Mouse (Mus musculus) limb, embryonic 13.5 days (tissue): Measurements from ENCODE around the gene Rassf8. TPM values are rescaled to one million over a fixed set of nuclear protein-coding genes. Genes with fewer than 3 reads are reported as not detected.

Experiments used
- ATAC-seq: fragments of 200-750 bp; cut with Nextera tagmentation; 2 replicates; pipeline ENCODE4 v1.8.0; 2017; ENCODE audit warnings: low read depth, moderate number of reproducible peaks, moderate TSS enrichment; ENCODE audit not compliant: low FRiP score
- H3K27ac ChIP-seq: fragments of 300-500 bp; sonication (generic); 2 replicates; pipeline ENCODE4 v1.5.1; 2015; ENCODE audit warnings: inconsistent platforms, mild to moderate bottlenecking, moderate library complexity
- H3K27me3 ChIP-seq: fragments of 300-500 bp; sonication (generic); 2 replicates; pipeline ENCODE4 v1.6.1; 2015; ENCODE audit warnings: mild to moderate bottlenecking, inconsistent platforms
- H3K36me3 ChIP-seq: fragments of 300-500 bp; sonication (generic); 2 replicates; pipeline ENCODE4 v1.6.1; 2015; ENCODE audit warnings: inconsistent platforms, mild to moderate bottlenecking, moderate library complexity
- H3K4me1 ChIP-seq: fragments of 300-500 bp; sonication (generic); 2 replicates; pipeline ENCODE4 v1.6.1; 2015; ENCODE audit warnings: inconsistent platforms
- H3K4me2 ChIP-seq: fragments of 300-500 bp; sonication (generic); replicated peaks from 2 replicates; pipeline ENCODE4 v1.6.1; 2015; ENCODE audit warnings: inconsistent platforms, mild to moderate bottlenecking, moderate library complexity
- H3K4me3 ChIP-seq: fragments of 300-500 bp; sonication (generic); 2 replicates; pipeline ENCODE4 v1.5.1; 2015; ENCODE audit warnings: moderate library complexity, mild to moderate bottlenecking, inconsistent platforms
- H3K9ac ChIP-seq: fragments of 300-500 bp; sonication (generic); 2 replicates; pipeline ENCODE4 v1.6.1; 2015; ENCODE audit warnings: mild to moderate bottlenecking, inconsistent platforms
- H3K9me3 ChIP-seq: fragments of 300-500 bp; sonication (generic); 2 replicates; pipeline ENCODE4 v1.6.1; 2016; ENCODE audit warnings: inconsistent platforms
- WGBS: fragments of 180-500 bp; shearing (Covaris S2); methylation state at CpG from one replicate; pipeline ENCODE4 v1.1.7; 2015; 5-methylcytosine and 5-hydroxymethylcytosine counted together
- polyA plus RNA-seq: library from polyadenylated mRNA; unstranded; fragments of >200 nt; fragmentation: Nextera tagmentation; extraction: Ambion mirVana; gene quantifications from 2 replicates; pipeline ENCODE4 v1.2.1, GENCODE M21; 2015

Rassf8 gene
- polyA plus RNA-seq, 1 experiment from 2014 or later, result 14.0 TPM

GRCm38 (mm10) chr6:145726986-145727385 is 19.6 kb upstream of the Rassf8 start:
- 45% methylated on average over 5 of the region's 5 CpGs for WGBS
- Histone ChIP-seq H3K36me3 (no peaks in the 10 kb centered on the region), H3K4me3 (no peak overlapping the region), H3K27me3 (no peaks in the 10 kb centered on the region), H3K4me2 (no peak overlapping the region), H3K9ac (no peak overlapping the region), H3K9me3 (no peaks in the 10 kb centered on the region), H3K4me1 (peaks cover 10% of the 10 kb centered on the region; the same call in 1 of the 2 replicates), H3K27ac (no peak overlapping the region)
- ATAC-seq, result no peak

GRCm38 (mm10) chr6:145732868-145733267 is 13.7 kb upstream of the Rassf8 start:
- 45% methylated on average over 5 of the region's 5 CpGs for WGBS
- Histone ChIP-seq H3K9ac (no peak overlapping the region), H3K4me2 (no peak overlapping the region), H3K9me3 (no peaks in the 10 kb centered on the region), H3K36me3 (no peaks in the 10 kb centered on the region), H3K27ac (no peak overlapping the region), H3K27me3 (no peaks in the 10 kb centered on the region), H3K4me3 (no peak overlapping the region), H3K4me1 (peaks cover 38% of the 10 kb centered on the region)
- ATAC-seq, result no peak

GRCm38 (mm10) chr6:145733276-145733675 is 13.3 kb upstream of the Rassf8 start:
- 52% methylated on average over 4 of the region's 4 CpGs for WGBS
- H3K4me2 ChIP-seq, result no peak overlapping the region
- H3K36me3 ChIP-seq, result no peaks in the 10 kb centered on the region
- H3K27me3 ChIP-seq, result no peaks in the 10 kb centered on the region
- H3K4me1 ChIP-seq, result peaks cover 38% of the 10 kb centered on the region
- no peaks in the 10 kb centered on the region for H3K9me3 ChIP-seq
- H3K4me3 ChIP-seq, result no peak overlapping the region
- H3K27ac ChIP-seq, result no peak overlapping the region
- no peak for ATAC-seq
- H3K9ac ChIP-seq, result no peak overlapping the region

- H3K9me3 ChIP-seq, result no peaks in the 10 kb centered on the region
- H3K27me3 ChIP-seq, result no peaks in the 10 kb centered on the region
- H3K27ac ChIP-seq, result no peak overlapping the region
- no peak overlapping the region for H3K4me3 ChIP-seq
- WGBS, result 66% methylated on average over 5 of the region's 5 CpGs
- H3K36me3 ChIP-seq, result no peaks in the 10 kb centered on the region
- ATAC-seq, result no peak
- peaks cover 38% of the 10 kb centered on the region for H3K4me1 ChIP-seq
- H3K4me2 ChIP-seq, result no peak overlapping the region
- no peak overlapping the region for H3K9ac ChIP-seq
Observed at GRCm38 (mm10) chr6:145733911-145734310, 12.6 kb upstream of the Rassf8 start.

- Histone ChIP-seq H3K4me1 (peaks cover 38% of the 10 kb centered on the region), H3K4me2 (no peak overlapping the region), H3K9ac (0 out of 2 replicates have a peak overlapping the region, but pooled peaks have one; percentile 4), H3K4me3 (no peak overlapping the region), H3K36me3 (no peaks in the 10 kb centered on the region), H3K27ac (peak overlapping the region; percentile 28; the same call in 1 of the 2 replicates), H3K27me3 (no peaks in the 10 kb centered on the region), H3K9me3 (0 out of 2 replicates have a peak, but pooled peaks cover 2% of the 10 kb centered on the region)
- ATAC-seq, result no peak
- 60% methylated on average over 2 of the region's 2 CpGs for WGBS
Observed at GRCm38 (mm10) chr6:145736099-145736498, 10.4 kb upstream of the Rassf8 start.

GRCm38 (mm10) chr6:145739231-145739630 is 7.3 kb upstream of the Rassf8 start:
- WGBS, result 53% methylated on average over 6 of the region's 6 CpGs

GRCm38 (mm10) chr6:145740011-145740410 is 6.5 kb upstream of the Rassf8 start:
- 78% methylated on average over 3 of the region's 3 CpGs for WGBS
- Histone ChIP-seq H3K27ac (no peak overlapping the region), H3K4me2 (no peak overlapping the region), H3K9me3 (0 out of 2 replicates have a peak, but pooled peaks cover 5% of the 10 kb centered on the region), H3K27me3 (no peaks in the 10 kb centered on the region), H3K4me3 (no peak overlapping the region), H3K9ac (no peak overlapping the region), H3K4me1 (peaks cover 18% of the 10 kb centered on the region), H3K36me3 (no peaks in the 10 kb centered on the region)
- no peak for ATAC-seq

More at GRCm38 (mm10) chr6:145739231-145739630, 7.3 kb upstream of the Rassf8 start:
- H3K27me3 ChIP-seq, result no peaks in the 10 kb centered on the region
- no peak overlapping the region for H3K27ac ChIP-seq
- H3K9me3 ChIP-seq, result 0 out of 2 replicates have a peak, but pooled peaks cover 5% of the 10 kb centered on the region
- H3K4me2 ChIP-seq, result no peak overlapping the region
- no peaks in the 10 kb centered on the region for H3K36me3 ChIP-seq
- no peak overlapping the region for H3K4me3 ChIP-seq
- no peak for ATAC-seq
- H3K9ac ChIP-seq, result no peak overlapping the region
- H3K4me1 ChIP-seq, result peaks cover 25% of the 10 kb centered on the region

GRCm38 (mm10) chr6:145745291-145745690 is 1.3 kb upstream of the Rassf8 start:
- peaks cover 5% of the 10 kb centered on the region; the same call in 1 of the 2 replicates for H3K36me3 ChIP-seq
- WGBS, result 43% methylated on average over 3 of the region's 3 CpGs
- ATAC-seq, result no peak
- 0 out of 2 replicates have a peak, but pooled peaks cover 5% of the 10 kb centered on the region for H3K9me3 ChIP-seq
- H3K27ac ChIP-seq, result no peak overlapping the region
- peak overlapping the region; percentile 78 for H3K4me2 ChIP-seq
- no peak overlapping the region for H3K4me3 ChIP-seq
- no peak overlapping the region for H3K9ac ChIP-seq
- peaks cover 18% of the 10 kb centered on the region for H3K4me1 ChIP-seq
- no peaks in the 10 kb centered on the region for H3K27me3 ChIP-seq

- H3K9me3 ChIP-seq, result no peaks in the 10 kb centered on the region
- no peaks in the 10 kb centered on the region for H3K27me3 ChIP-seq
- under 1% methylated on average over 55 of the region's 55 CpGs for WGBS
- H3K27ac ChIP-seq, result peak overlapping the region; percentile 94
- H3K9ac ChIP-seq, result peak overlapping the region; percentile 95
- H3K36me3 ChIP-seq, result peaks cover 15% of the 10 kb centered on the region
- H3K4me1 ChIP-seq, result peaks cover 18% of the 10 kb centered on the region
- no peak; the same call in 1 of the 2 replicates for ATAC-seq
- peak overlapping the region; percentile 78 for H3K4me2 ChIP-seq
- H3K4me3 ChIP-seq, result peak overlapping the region; percentile 91
Observed at GRCm38 (mm10) chr6:145746921-145747670, 548 bp downstream of the Rassf8 start.

- Histone ChIP-seq H3K4me2 (peak overlapping the region; percentile 78), H3K27me3 (no peaks in the 10 kb centered on the region), H3K9ac (peak overlapping the region; percentile 95), H3K9me3 (no peaks in the 10 kb centered on the region), H3K27ac (peak overlapping the region; percentile 94), H3K4me1 (peaks cover 24% of the 10 kb centered on the region), H3K4me3 (peak overlapping the region; percentile 91), H3K36me3 (peaks cover 15% of the 10 kb centered on the region)
- no peak for ATAC-seq
- WGBS, result 10% methylated on average over 16 of the region's 16 CpGs
Observed at GRCm38 (mm10) chr6:145747671-145748640, 1.4 kb downstream of the Rassf8 start.

- H3K27me3 ChIP-seq, result no peaks in the 10 kb centered on the region
- no peak overlapping the region for H3K4me2 ChIP-seq
- H3K36me3 ChIP-seq, result peaks cover 15% of the 10 kb centered on the region
- ATAC-seq, result no peak
- no peak overlapping the region for H3K4me3 ChIP-seq
- no peak overlapping the region for H3K27ac ChIP-seq
- H3K9ac ChIP-seq, result no peak overlapping the region
- 85% methylated on average over 3 of the region's 3 CpGs for WGBS
- peaks cover 42% of the 10 kb centered on the region for H3K4me1 ChIP-seq
- no peaks in the 10 kb centered on the region for H3K9me3 ChIP-seq
Observed at GRCm38 (mm10) chr6:145750394-145750793, 3.8 kb downstream of the Rassf8 start.

GRCm38 (mm10) chr6:145753296-145753695 is 6.7 kb downstream of the Rassf8 start:
- H3K9me3 ChIP-seq, result no peaks in the 10 kb centered on the region
- H3K4me3 ChIP-seq, result no peak overlapping the region
- 87% methylated on average over 6 of the region's 6 CpGs for WGBS
- H3K4me1 ChIP-seq, result peaks cover 66% of the 10 kb centered on the region
- no peak overlapping the region for H3K9ac ChIP-seq
- H3K27ac ChIP-seq, result no peak overlapping the region
- peaks cover 15% of the 10 kb centered on the region for H3K36me3 ChIP-seq
- H3K4me2 ChIP-seq, result no peak overlapping the region
- ATAC-seq, result no peak
- no peaks in the 10 kb centered on the region for H3K27me3 ChIP-seq
